In the genomic region with DNA sequence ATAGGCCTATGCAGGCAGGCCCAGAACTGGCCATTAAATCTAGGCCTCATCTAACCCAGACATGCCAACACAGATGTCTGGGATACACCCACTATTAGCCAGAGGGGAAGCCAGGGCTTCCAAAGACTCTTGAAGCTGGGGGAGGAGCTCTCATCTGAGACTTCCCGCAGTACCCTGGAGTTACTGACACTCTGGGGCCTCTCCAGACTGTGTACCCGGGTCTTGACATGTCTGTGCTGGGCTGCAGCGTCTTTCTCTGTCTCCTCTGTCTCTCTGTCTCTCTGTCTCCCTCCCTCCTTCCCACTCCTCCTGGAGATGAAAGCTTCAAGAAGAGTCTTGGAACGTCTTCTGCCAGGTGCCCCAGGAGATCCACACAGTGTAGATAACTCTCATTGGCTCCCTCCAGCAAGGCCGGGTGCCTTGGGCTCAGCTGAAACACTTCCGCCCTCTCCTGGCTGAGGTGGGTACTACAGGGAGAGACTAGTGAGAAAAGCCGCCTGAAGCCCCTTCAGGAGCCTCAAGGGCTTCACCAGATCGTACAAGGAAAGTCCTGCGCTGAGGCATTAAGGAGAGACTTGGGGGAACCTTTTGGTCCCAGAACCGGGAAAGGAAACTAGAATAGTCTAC, we compare ENCODE assay signal across 8 mouse cellular contexts. TPM values are rescaled to one million over a fixed set of nuclear protein-coding genes. Genes with fewer than 3 reads are reported as not detected.
DNase-seq lines count a peak whose midpoint lies in the region; ATAC-seq lines count a peak whose summit lies in the region.

No protein-coding gene starts in this region.

- H3K27me3 ChIP-seq in heart, embryonic 10.5 days (ENCODE audit: insufficient read depth, poor library complexity, severe bottlenecking), result no peaks in the 10 kb centered on the region
- H3K27me3 ChIP-seq in liver, embryonic 15.5 days, result no peaks in the 10 kb centered on the region

- no peak overlapping the region for H3K4me2 ChIP-seq in liver, embryonic 15.5 days

- ATAC-seq in liver, embryonic 15.5 days (ENCODE audit: insufficient read depth), result 0 out of 2 replicates have a peak, but pooled peaks have one; percentile 20

- no peaks in the 10 kb centered on the region for H3K9me3 ChIP-seq in heart, embryonic 10.5 days
- H3K9me3 ChIP-seq in liver, embryonic 15.5 days (replicated peaks), result no peaks in the 10 kb centered on the region

- no peaks in the 10 kb centered on the region for H3K36me3 ChIP-seq in heart, embryonic 10.5 days
- H3K36me3 ChIP-seq in liver, embryonic 15.5 days (replicated peaks), result no peaks in the 10 kb centered on the region

- no peak overlapping the region for H3K4me3 ChIP-seq in heart, embryonic 10.5 days
- no peak overlapping the region for H3K4me3 ChIP-seq in liver, embryonic 15.5 days (replicated peaks)

- no peak overlapping the region for H3K9ac ChIP-seq in liver, embryonic 15.5 days

- peak; percentile 69 for DNase-seq in CD4-positive helper T cell, adult 2 months (ENCODE audit: low read depth, low spot score)
- peak; percentile 70 for DNase-seq in adrenal gland, adult 2 months
- DNase-seq in embryo, embryonic 11 days, result peak; percentile 88
- peak; percentile 93 for DNase-seq in heart, embryonic 10.5 days (ENCODE audit: low spot score)
- DNase-seq in kidney, postnatal 36 days, result peak; percentile 67 to 92
- peak; percentile 10 for DNase-seq in ovary, adult 18-20 months (ENCODE audit: low spot score)
- DNase-seq in thymus, adult 18-20 months, result peak; percentile 52 to 63

- H3K27ac ChIP-seq in heart, embryonic 10.5 days, result no peak overlapping the region
- H3K27ac ChIP-seq in liver, embryonic 15.5 days (replicated peaks), result no peak overlapping the region

- H3K4me1 ChIP-seq in heart, embryonic 10.5 days, result peaks cover 46% of the 10 kb centered on the region
- H3K4me1 ChIP-seq in liver, embryonic 15.5 days (replicated peaks), result peaks cover 10% of the 10 kb centered on the region

- WGBS in heart, embryonic 10.5 days, result 17% methylated on average over 10 of the region's 10 CpGs
- WGBS in liver, embryonic 15.5 days (ENCODE audit: insufficient replicate concordance), result 24% methylated on average over 10 of the region's 10 CpGs

RNA-seq across cellular contexts. Expression of a gene that starts 23.9 kb away (rescaled TPM):
- 1 to 10 TPM; 2.7 to 3.0 TPM for total RNA-seq in adrenal gland, adult 2 months (2021)
- 0.74 and 0.83 TPM in 2 replicates for polyA plus RNA-seq in adrenal gland, adult 2 months (2012; rRNA removed)
- polyA plus RNA-seq in heart, embryonic 10.5 days (2016; fragmentation: Nextera tagmentation; extraction: Ambion mirVana), result 0.59 and 0.60 TPM in 2 replicates
- 0.54 and 0.69 TPM in 2 replicates for polyA plus RNA-seq in liver, embryonic 15.5 days (2015; fragmentation: Nextera tagmentation; extraction: Ambion mirVana)

Comparison
In these comparisons a context has a peak if more than half of its experiments do, and no peak if none do; other contexts are left out.
1. DNase-seq: peak in every context shown above with its lines; median percentile 93 in heart, embryonic 10.5 days; 88 in embryo, embryonic 11 days; 80 in kidney, postnatal 36 days; 70 in adrenal gland, adult 2 months; 69 in CD4-positive helper T cell, adult 2 months; 58 in thymus, adult 18-20 months; 10 in ovary, adult 18-20 months.